Mouse (Mus musculus) liver, embryonic 13.5 days (tissue): ENCODE data around the gene Morn1. TPM values are rescaled to one million over a fixed set of nuclear protein-coding genes. Genes with fewer than 3 reads are reported as not detected.
A peak's percentile ranks its signal among the peaks of the same experiment; 100 is the strongest.

Experiments used
- ATAC-seq: fragments of 200-750 bp; cut with Nextera tagmentation; 2 replicates; pipeline ENCODE4 v1.8.0; 2017; ENCODE audit warnings: low read depth, mild to moderate bottlenecking, moderate number of reproducible peaks, moderate library complexity
- DNase-seq: peaks from one replicate; pipeline ENCODE4 v3.0.0; 2022
- H3K27ac ChIP-seq: fragments of 300-500 bp; sonication (generic); 2 replicates; pipeline ENCODE4 v1.5.1; 2015; ENCODE audit warnings: moderate library complexity, mild to moderate bottlenecking, inconsistent platforms
- H3K27me3 ChIP-seq: fragments of 300-500 bp; sonication (generic); 2 replicates; pipeline ENCODE4 v1.6.1; 2015; ENCODE audit warnings: mild to moderate bottlenecking, inconsistent platforms
- H3K36me3 ChIP-seq: fragments of 300-500 bp; sonication (generic); 2 replicates; pipeline ENCODE4 v1.6.1; 2015; ENCODE audit warnings: mild to moderate bottlenecking, inconsistent platforms
- H3K4me1 ChIP-seq: fragments of 300-500 bp; sonication (generic); replicated peaks from 2 replicates; pipeline ENCODE4 v1.6.1; 2015; ENCODE audit warnings: inconsistent platforms
- H3K4me2 ChIP-seq: fragments of 300-500 bp; sonication (generic); 2 replicates; pipeline ENCODE4 v1.6.1; 2015; ENCODE audit warnings: inconsistent platforms, mild to moderate bottlenecking, moderate library complexity
- H3K4me3 ChIP-seq: fragments of 300-500 bp; sonication (generic); replicated peaks from 2 replicates; pipeline ENCODE4 v1.5.1; 2015; ENCODE audit warnings: mild to moderate bottlenecking, inconsistent platforms
- H3K9ac ChIP-seq: fragments of 300-500 bp; sonication (generic); 2 replicates; pipeline ENCODE4 v1.6.1; 2015; ENCODE audit warnings: mild to moderate bottlenecking, inconsistent platforms
- H3K9me3 ChIP-seq: fragments of 300-500 bp; sonication (generic); replicated peaks from 2 replicates; pipeline ENCODE4 v1.6.1; 2016; ENCODE audit warnings: inconsistent platforms
- WGBS: fragments of 180-500 bp; shearing (Covaris S2); methylation state at CpG from one replicate; pipeline ENCODE4 v1.1.7; 2015; ENCODE audit not compliant: insufficient replicate concordance; 5-methylcytosine and 5-hydroxymethylcytosine counted together
- polyA plus RNA-seq: library from polyadenylated mRNA; unstranded; fragments of >200 nt; fragmentation: Nextera tagmentation; extraction: Ambion mirVana; gene quantifications from 2 replicates; pipeline ENCODE4 v1.2.1, GENCODE M21; 2015

The Morn1 gene
- polyA plus RNA-seq, 1 experiment from 2014 or later: 1.9 TPM

GRCm38 (mm10) chr4:155095238-155095900 is 9.0 kb downstream of the Morn1 start:
- peak; percentile 63 for DNase-seq
- peak; percentile 48; the same call in 1 of the 2 replicates for ATAC-seq
- H3K27ac ChIP-seq: no peak overlapping the region
- H3K4me3 ChIP-seq: no peak overlapping the region
- no peak overlapping the region for H3K4me2 ChIP-seq
- H3K9ac ChIP-seq: no peak overlapping the region
- WGBS: 42% methylated on average over 8 of the region's 8 CpGs
- no peaks in the 10 kb centered on the region for H3K9me3 ChIP-seq
- no peaks in the 10 kb centered on the region for H3K36me3 ChIP-seq
- H3K27me3 ChIP-seq: no peaks in the 10 kb centered on the region
- no peaks in the 10 kb centered on the region for H3K4me1 ChIP-seq

- DNase-seq (no peak), ATAC-seq (no peak)
- Histone ChIP-seq H3K36me3 (no peaks in the 10 kb centered on the region), H3K4me3 (no peak overlapping the region), H3K4me2 (no peak overlapping the region), H3K4me1 (no peaks in the 10 kb centered on the region), H3K9me3 (no peaks in the 10 kb centered on the region), H3K27ac (no peak overlapping the region), H3K9ac (no peak overlapping the region), H3K27me3 (no peaks in the 10 kb centered on the region)
- WGBS: 74% methylated on average over 8 of the region's 8 CpGs
Observed at GRCm38 (mm10) chr4:155095967-155096366, 9.6 kb downstream of the Morn1 start.

- WGBS: 58% methylated on average over 6 of the region's 6 CpGs
- no peak overlapping the region for H3K4me2 ChIP-seq
- H3K27ac ChIP-seq: no peak overlapping the region
- H3K4me1 ChIP-seq: no peaks in the 10 kb centered on the region
- DNase-seq (no peak), ATAC-seq (no peak)
- H3K36me3 ChIP-seq: no peaks in the 10 kb centered on the region
- no peak overlapping the region for H3K9ac ChIP-seq
- no peak overlapping the region for H3K4me3 ChIP-seq
- H3K9me3 ChIP-seq: no peaks in the 10 kb centered on the region
- no peaks in the 10 kb centered on the region for H3K27me3 ChIP-seq
Observed at GRCm38 (mm10) chr4:155097452-155097851, 11.1 kb downstream of the Morn1 start.

GRCm38 (mm10) chr4:155098572-155098971 is 12.2 kb downstream of the Morn1 start:
- H3K36me3 ChIP-seq: no peaks in the 10 kb centered on the region
- H3K27ac ChIP-seq: no peak overlapping the region
- H3K9ac ChIP-seq: no peak overlapping the region
- H3K4me2 ChIP-seq: no peak overlapping the region
- H3K9me3 ChIP-seq: no peaks in the 10 kb centered on the region
- no peaks in the 10 kb centered on the region for H3K27me3 ChIP-seq
- DNase-seq (no peak), ATAC-seq (no peak)
- 61% methylated on average over 4 of the region's 4 CpGs for WGBS
- no peaks in the 10 kb centered on the region for H3K4me1 ChIP-seq
- H3K4me3 ChIP-seq: no peak overlapping the region

GRCm38 (mm10) chr4:155107886-155108285 is 21.5 kb downstream of the Morn1 start:
- no peak overlapping the region for H3K9ac ChIP-seq
- ATAC-seq (peak; percentile 82), DNase-seq (no peak)
- no peaks in the 10 kb centered on the region for H3K9me3 ChIP-seq
- H3K27me3 ChIP-seq: no peaks in the 10 kb centered on the region
- H3K4me1 ChIP-seq: peaks cover 22% of the 10 kb centered on the region
- H3K27ac ChIP-seq: peak overlapping the region; percentile 57
- no peaks in the 10 kb centered on the region for H3K36me3 ChIP-seq
- H3K4me2 ChIP-seq: no peak overlapping the region
- no peak overlapping the region for H3K4me3 ChIP-seq
- WGBS: 24% methylated on average over 4 of the region's 4 CpGs

GRCm38 (mm10) chr4:155109471-155109870 is 23.1 kb downstream of the Morn1 start:
- H3K9ac ChIP-seq: no peak overlapping the region
- no peak overlapping the region for H3K27ac ChIP-seq
- H3K4me1 ChIP-seq: peaks cover 22% of the 10 kb centered on the region
- ATAC-seq (no peak), DNase-seq (no peak)
- H3K27me3 ChIP-seq: no peaks in the 10 kb centered on the region
- 69% methylated on average over 5 of the region's 5 CpGs for WGBS
- H3K4me3 ChIP-seq: no peak overlapping the region
- H3K36me3 ChIP-seq: no peaks in the 10 kb centered on the region
- H3K4me2 ChIP-seq: no peak overlapping the region
- no peaks in the 10 kb centered on the region for H3K9me3 ChIP-seq

- no peak for ATAC-seq
- Histone ChIP-seq H3K4me3 (no peak overlapping the region), H3K4me1 (peaks cover 36% of the 10 kb centered on the region), H3K9ac (no peak overlapping the region), H3K27ac (no peak overlapping the region), H3K36me3 (no peaks in the 10 kb centered on the region), H3K27me3 (no peaks in the 10 kb centered on the region), H3K9me3 (no peaks in the 10 kb centered on the region), H3K4me2 (no peak overlapping the region)
- DNase-seq: no peak
- 64% methylated on average over 8 of the region's 8 CpGs for WGBS
Observed at GRCm38 (mm10) chr4:155113766-155114410, 27.5 kb downstream of the Morn1 start.

GRCm38 (mm10) chr4:155116607-155117006 is 30.2 kb downstream of the Morn1 start:
- no peak overlapping the region for H3K9ac ChIP-seq
- no peaks in the 10 kb centered on the region for H3K9me3 ChIP-seq
- H3K27ac ChIP-seq: peak overlapping the region; percentile 74; the same call in 1 of the 2 replicates
- ATAC-seq (peak; percentile 17; the same call in 1 of the 2 replicates), DNase-seq (no peak)
- 19% methylated on average over 4 of the region's 4 CpGs for WGBS
- H3K36me3 ChIP-seq: no peaks in the 10 kb centered on the region
- no peaks in the 10 kb centered on the region for H3K27me3 ChIP-seq
- no peak overlapping the region for H3K4me3 ChIP-seq
- H3K4me2 ChIP-seq: no peak overlapping the region
- H3K4me1 ChIP-seq: peaks cover 50% of the 10 kb centered on the region

GRCm38 (mm10) chr4:155117396-155117978 is 31.1 kb downstream of the Morn1 start:
- Histone ChIP-seq H3K9me3 (no peaks in the 10 kb centered on the region), H3K9ac (no peak overlapping the region), H3K36me3 (no peaks in the 10 kb centered on the region), H3K27me3 (no peaks in the 10 kb centered on the region), H3K4me2 (peak overlapping the region; percentile 41), H3K4me1 (peaks cover 59% of the 10 kb centered on the region), H3K4me3 (no peak overlapping the region), H3K27ac (peak overlapping the region; percentile 74)
- DNase-seq: peak; percentile 68
- 41% methylated on average over 6 of the region's 6 CpGs for WGBS
- ATAC-seq: peak; percentile 86

- Histone ChIP-seq H3K36me3 (no peaks in the 10 kb centered on the region), H3K9me3 (no peaks in the 10 kb centered on the region), H3K27me3 (no peaks in the 10 kb centered on the region), H3K4me1 (peaks cover 66% of the 10 kb centered on the region), H3K27ac (no peak overlapping the region), H3K4me2 (no peak overlapping the region), H3K9ac (no peak overlapping the region), H3K4me3 (no peak overlapping the region)
- DNase-seq (no peak), ATAC-seq (no peak)
- 86% methylated on average over 10 of the region's 10 CpGs for whole genome bisulfite sequencing
Observed at GRCm38 (mm10) chr4:155118278-155118677, 31.9 kb downstream of the Morn1 start.

GRCm38 (mm10) chr4:155120038-155120437 is 33.7 kb downstream of the Morn1 start:
- H3K9ac ChIP-seq: no peak overlapping the region
- peak overlapping the region; percentile 71 for H3K27ac ChIP-seq
- ATAC-seq (no peak), DNase-seq (no peak)
- H3K27me3 ChIP-seq: no peaks in the 10 kb centered on the region
- H3K36me3 ChIP-seq: no peaks in the 10 kb centered on the region
- H3K4me1 ChIP-seq: peaks cover 79% of the 10 kb centered on the region
- no peak overlapping the region for H3K4me2 ChIP-seq
- no peaks in the 10 kb centered on the region for H3K9me3 ChIP-seq
- no peak overlapping the region for H3K4me3 ChIP-seq
- 76% methylated on average over 7 of the region's 7 CpGs for WGBS
